ENCODE assay signal across 21 mouse cellular contexts in the genomic region with DNA sequence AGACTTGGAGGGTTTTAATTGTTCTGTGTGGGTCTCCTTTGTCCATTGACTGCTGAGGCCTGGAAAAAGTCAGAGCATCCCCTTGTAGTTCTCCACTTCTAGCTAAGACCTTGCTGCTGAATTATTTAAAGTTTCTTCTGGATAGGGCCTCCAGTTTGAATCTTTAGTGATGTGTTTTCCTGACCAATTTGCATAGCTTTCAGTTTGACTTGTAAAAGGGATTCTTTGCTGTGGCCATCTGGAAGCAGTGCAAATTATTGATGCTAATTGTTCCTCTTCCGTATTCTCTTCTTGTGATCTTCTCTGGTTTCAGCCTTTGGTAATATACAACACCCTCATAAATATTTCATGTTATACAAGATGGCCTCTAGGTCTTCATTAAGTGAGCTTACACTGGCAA.
"Had no signal": no experiment of that assay in that cellular context is flagged by ENCODE, and none has a peak within 500 bp of the region (broad histone marks: within the 10 kb centered on the region; RNA-seq: fewer than 3 reads in every experiment).

No protein-coding gene starts in this region.

- H3K36me3 ChIP-seq: kidney, embryonic 15.5 days; limb, embryonic 12.5 days; limb, embryonic 15.5 days; neural tube, embryonic 13.5 days; stomach, embryonic 15.5 days had no signal

- DNase-seq: kidney, adult 2 months; kidney, postnatal 10 days; kidney, postnatal 4 days; left cerebral cortex, postnatal 4 days; liver, postnatal 0 days; lung, embryonic 14.5 days; retina, postnatal 1 day; right cerebral cortex, postnatal 25 days; spleen, adult 18-20 months; thymus, postnatal 25 days had no signal

- H3K4me2 ChIP-seq: kidney, embryonic 15.5 days; limb, embryonic 12.5 days; limb, embryonic 15.5 days; liver, embryonic 11.5 days; lung, embryonic 14.5 days; neural tube, embryonic 13.5 days; stomach, embryonic 15.5 days had no signal

- H3K9ac ChIP-seq: kidney, embryonic 15.5 days; limb, embryonic 12.5 days; limb, embryonic 15.5 days; liver, embryonic 14.5 days; liver, postnatal 0 days; lung, embryonic 14.5 days; neural tube, embryonic 13.5 days; stomach, embryonic 15.5 days had no signal

- H3K4me3 ChIP-seq: kidney, embryonic 15.5 days; limb, embryonic 12.5 days; limb, embryonic 15.5 days; megakaryocyte, embryonic 14.5 days; neural tube, embryonic 13.5 days; stomach, embryonic 15.5 days had no signal

- H3K4me1 ChIP-seq: kidney, embryonic 15.5 days; limb, embryonic 15.5 days; megakaryocyte, embryonic 14.5 days; stomach, embryonic 15.5 days had no signal

- H3K9me3 ChIP-seq: kidney, embryonic 15.5 days; limb, embryonic 12.5 days; limb, embryonic 15.5 days; neural tube, embryonic 13.5 days; stomach, embryonic 15.5 days had no signal

- H3K27ac ChIP-seq: kidney, embryonic 15.5 days; limb, embryonic 12.5 days; limb, embryonic 15.5 days; liver, embryonic 14.5 days; macrophage; neural tube, embryonic 13.5 days; stomach, embryonic 15.5 days had no signal

- H3K27me3 ChIP-seq: kidney, embryonic 15.5 days; limb, embryonic 12.5 days; limb, embryonic 15.5 days; megakaryocyte, embryonic 14.5 days; neural tube, embryonic 13.5 days; stomach, embryonic 15.5 days had no signal

- ATAC-seq: intestine, postnatal 0 days; liver, postnatal 0 days; lung, postnatal 0 days had no signal
